Mouse (Mus musculus): ENCODE measurements around the gene Nup93.

DNA sequence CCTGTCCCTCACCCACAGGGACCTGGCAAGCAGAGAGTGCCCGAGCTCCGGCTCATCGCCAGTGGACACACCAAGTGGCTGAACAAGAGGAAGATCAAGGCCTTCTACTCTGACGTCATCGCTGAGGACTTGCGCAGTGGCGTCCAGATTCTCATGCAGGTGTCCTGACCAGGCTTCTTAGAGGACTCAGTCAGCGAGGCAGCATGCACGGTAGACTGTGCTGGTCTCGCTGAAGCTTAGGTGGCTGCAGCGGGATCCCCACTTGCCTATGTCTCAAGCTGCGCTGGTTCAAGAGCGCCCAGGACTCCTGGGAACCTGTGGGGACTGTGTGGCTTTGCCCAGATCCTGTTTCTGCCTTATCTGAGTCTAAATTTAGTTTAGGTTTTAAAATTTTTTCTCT is 131.9 kb downstream of the Nup93 start:
- TF ChIP-seq EP300 (optimal IDR thresholded peaks at IDR 0.05) (no peak), CTCF (IDR thresholded peaks at IDR 0.05; ENCODE audit: low read depth) (no peak)

Measured in stomach, postnatal 0 days (tissue).